Mouse (Mus musculus): ENCODE data around the gene Bcl11b.

Bcl11b gene

GRCm38 (mm10) chr12:107930611-107931350 lies 72.6 kb downstream of the Bcl11b start:
- DNase-seq, result peak; percentile 79

GRCm38 (mm10) chr12:107928905-107929304 lies 74.5 kb downstream of the Bcl11b start:
- no peak for DNase-seq

GRCm38 (mm10) chr12:107928464-107928901 lies 74.9 kb downstream of the Bcl11b start:
- no peak for DNase-seq

- peak; percentile 83 for DNase-seq
Measured at GRCm38 (mm10) chr12:107927961-107928431, 75.4 kb downstream of the Bcl11b start.

GRCm38 (mm10) chr12:107926074-107926855 lies 77.1 kb downstream of the Bcl11b start:
- peak; percentile 71 for DNase-seq

- DNase-seq, result no peak
Measured at GRCm38 (mm10) chr12:107924696-107925095, 78.7 kb downstream of the Bcl11b start.

GRCm38 (mm10) chr12:107923963-107924362 lies 79.4 kb downstream of the Bcl11b start:
- DNase-seq, result no peak

- DNase-seq, result no peak
Measured at GRCm38 (mm10) chr12:107922180-107922579, 81.2 kb downstream of the Bcl11b start.

GRCm38 (mm10) chr12:107921566-107921965 lies 81.8 kb downstream of the Bcl11b start:
- no peak for DNase-seq

GRCm38 (mm10) chr12:107921154-107921553 lies 82.2 kb downstream of the Bcl11b start:
- no peak for DNase-seq

- no peak for DNase-seq
Measured at GRCm38 (mm10) chr12:107920716-107921115, 82.7 kb downstream of the Bcl11b start.

GRCm38 (mm10) chr12:107920076-107920475 lies 83.3 kb downstream of the Bcl11b start:
- no peak for DNase-seq

- peak; percentile 66 for DNase-seq
Measured at GRCm38 (mm10) chr12:107918779-107919178, 84.6 kb downstream of the Bcl11b start.

- no peak for DNase-seq
Measured at GRCm38 (mm10) chr12:107916008-107916407, 87.4 kb downstream of the Bcl11b start.

- DNase-seq, result peak; percentile 34
Measured at GRCm38 (mm10) chr12:107915396-107915795, 88.0 kb downstream of the Bcl11b start.

GRCm38 (mm10) chr12:107908826-107909225 lies 94.6 kb downstream of the Bcl11b start:
- peak; percentile 51 for DNase-seq

- no peak for DNase-seq
Measured at GRCm38 (mm10) chr12:107905333-107905732, 98.1 kb downstream of the Bcl11b start.

GRCm38 (mm10) chr12:107904457-107904856 lies 98.9 kb downstream of the Bcl11b start:
- DNase-seq, result no peak

- no peak for DNase-seq
Measured at GRCm38 (mm10) chr12:107903949-107904348, 99.5 kb downstream of the Bcl11b start.

- no peak for DNase-seq
Measured at GRCm38 (mm10) chr12:107891449-107891848, 112.0 kb downstream of the Bcl11b start.

GRCm38 (mm10) chr12:107890326-107890725 lies 113.1 kb downstream of the Bcl11b start:
- DNase-seq, result no peak

- DNase-seq, result no peak
Measured at GRCm38 (mm10) chr12:107889841-107890240, 113.6 kb downstream of the Bcl11b start.

GRCm38 (mm10) chr12:107888646-107889045 lies 114.8 kb downstream of the Bcl11b start:
- DNase-seq, result no peak

- peak; percentile 5 for DNase-seq
Measured at GRCm38 (mm10) chr12:107888049-107888448, 115.4 kb downstream of the Bcl11b start.

Measured in thymus, postnatal 4 days (tissue).